Mouse (Mus musculus) gastrocnemius, adult 8-10 months (tissue): Measurements from ENCODE around the gene Grpel1. TPM values are rescaled to one million over a fixed set of nuclear protein-coding genes. Genes with fewer than 3 reads are reported as not detected.

Experiments
- DNase-seq, 2 experiments: peaks; one replicate each; pipeline ENCODE4 v3.0.0; 2022; ENCODE audit warnings: low spot score in 2 of 2
- total RNA-seq, 4 experiments: library from RNA; stranded (reverse); gene quantifications; 2 replicates each; pipeline ENCODE4 v1.2.4; 2022

Gene Grpel1
- total RNA-seq, 4 experiments from 2014 or later, result 31.2 to 35.5 (median 33.3) TPM

DNA sequence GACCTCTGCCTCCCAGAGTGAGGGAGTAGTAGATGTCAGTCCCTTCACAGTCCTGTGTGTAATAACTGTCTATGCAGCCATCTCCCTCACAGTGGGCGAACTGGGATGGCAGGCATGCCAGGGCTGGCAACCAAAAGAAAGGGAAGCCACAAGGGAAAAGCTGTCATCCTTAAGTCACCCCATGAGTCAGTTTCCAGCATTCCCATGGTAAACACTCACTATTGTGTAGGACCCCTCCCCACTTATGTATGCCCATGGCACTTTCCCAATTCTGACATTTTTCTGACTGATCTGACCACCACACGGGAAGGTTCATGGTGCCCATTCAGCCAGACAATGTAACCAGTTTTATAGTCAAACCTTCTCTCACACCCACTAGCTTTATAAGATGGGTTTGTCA is 4.1 kb upstream of the Grpel1 start:
- no peak for DNase-seq

DNA sequence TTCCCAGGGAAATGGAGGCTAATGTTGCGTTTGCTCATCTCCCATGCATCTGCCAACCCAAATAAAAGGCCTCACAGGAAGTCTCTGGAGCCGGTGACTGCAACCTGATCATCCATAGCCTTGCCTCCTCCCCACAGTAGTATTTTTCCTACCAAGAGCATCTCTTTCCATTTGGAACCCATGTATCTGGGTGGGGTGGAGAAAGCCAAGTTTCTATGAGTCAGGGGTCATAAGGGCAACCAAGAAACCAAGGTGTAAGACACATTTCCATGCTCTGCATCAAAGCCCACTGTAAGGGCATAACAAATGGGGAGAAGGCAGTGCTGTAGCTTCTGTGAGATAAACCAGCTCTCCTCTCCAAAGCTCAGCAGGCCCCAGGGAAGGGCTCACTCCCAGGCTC is 3.6 kb upstream of the Grpel1 start:
- DNase-seq, result no peak

DNA sequence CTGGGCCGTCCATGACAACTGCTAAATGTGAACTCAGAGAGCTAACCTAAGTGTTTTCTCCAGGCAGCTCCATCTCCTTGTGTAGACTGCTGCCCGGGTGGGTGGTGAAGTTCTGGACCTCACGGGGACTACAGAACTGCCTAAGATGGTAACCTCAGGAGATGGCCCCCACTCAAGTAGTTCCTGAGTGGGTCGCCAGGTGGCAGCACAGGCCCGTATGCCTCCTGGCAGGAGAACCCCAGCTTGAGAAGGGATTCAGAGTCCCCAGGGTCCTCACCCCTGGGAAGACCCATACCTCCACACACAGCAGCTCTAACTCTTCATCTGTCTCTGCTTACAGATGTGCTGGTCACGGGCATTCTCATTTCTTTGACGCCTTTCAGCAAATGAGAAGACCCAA is 2.0 kb upstream of the Grpel1 start:
- peak; percentile 56 to 64 for DNase-seq

DNA sequence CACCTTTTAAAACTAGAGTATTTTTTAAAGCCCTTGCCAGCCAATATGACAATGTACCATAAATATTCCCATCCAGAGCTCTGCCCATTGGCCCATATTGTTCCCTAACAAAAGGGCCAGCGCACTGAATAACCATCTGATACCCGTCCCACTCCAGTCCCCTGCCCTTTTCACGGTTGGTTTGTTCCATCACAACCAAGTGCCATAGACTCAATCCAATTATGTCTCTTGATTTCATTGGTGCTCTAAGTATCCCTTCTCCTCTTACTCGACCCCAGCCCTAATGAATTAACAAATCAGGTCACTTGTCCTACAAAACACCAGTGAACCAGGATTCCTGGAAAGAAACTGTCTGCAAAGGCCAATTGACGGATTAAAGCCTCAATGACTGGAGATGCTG is 1.4 kb upstream of the Grpel1 start:
- no peak for DNase-seq

DNA sequence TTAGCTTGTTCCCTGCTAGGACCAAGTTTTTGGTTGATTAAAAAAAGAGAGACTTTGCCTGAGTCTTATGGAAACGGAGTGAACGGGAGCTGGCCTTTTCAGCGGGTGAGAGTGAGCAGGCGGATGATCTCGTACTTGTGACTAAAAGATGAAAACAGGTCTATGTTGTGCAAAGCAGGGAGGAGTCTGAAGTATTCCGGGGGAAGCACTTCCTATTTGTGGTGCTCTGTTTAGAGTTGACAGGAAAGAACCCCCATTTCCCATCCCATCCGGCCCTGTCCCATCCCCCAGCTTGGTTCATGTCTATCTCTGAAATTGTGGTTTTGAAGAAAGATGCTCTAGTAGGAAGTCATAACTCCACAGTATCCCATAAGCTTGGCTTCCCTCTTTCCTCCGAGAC is 1.1 kb downstream of the Grpel1 start:
- no peak for DNase-seq

DNA sequence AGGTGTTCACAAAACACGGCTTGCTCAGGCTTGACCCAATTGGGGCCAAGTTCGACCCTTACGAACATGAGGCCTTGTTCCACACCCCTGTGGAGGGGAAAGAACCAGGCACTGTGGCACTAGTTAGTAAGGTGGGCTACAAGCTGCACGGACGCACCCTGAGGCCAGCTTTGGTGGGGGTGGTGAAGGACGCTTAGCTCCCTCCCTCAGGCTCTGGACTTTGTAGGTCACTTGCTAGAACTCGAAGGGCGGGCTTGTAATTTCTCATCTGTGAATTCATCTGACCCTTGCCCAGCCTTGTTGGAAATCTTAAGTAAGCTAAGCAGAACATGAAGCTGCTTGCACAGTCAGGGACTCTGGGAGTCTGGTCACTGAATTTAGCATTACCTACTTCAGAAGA is 6.4 kb downstream of the Grpel1 start:
- no peak for DNase-seq

DNA sequence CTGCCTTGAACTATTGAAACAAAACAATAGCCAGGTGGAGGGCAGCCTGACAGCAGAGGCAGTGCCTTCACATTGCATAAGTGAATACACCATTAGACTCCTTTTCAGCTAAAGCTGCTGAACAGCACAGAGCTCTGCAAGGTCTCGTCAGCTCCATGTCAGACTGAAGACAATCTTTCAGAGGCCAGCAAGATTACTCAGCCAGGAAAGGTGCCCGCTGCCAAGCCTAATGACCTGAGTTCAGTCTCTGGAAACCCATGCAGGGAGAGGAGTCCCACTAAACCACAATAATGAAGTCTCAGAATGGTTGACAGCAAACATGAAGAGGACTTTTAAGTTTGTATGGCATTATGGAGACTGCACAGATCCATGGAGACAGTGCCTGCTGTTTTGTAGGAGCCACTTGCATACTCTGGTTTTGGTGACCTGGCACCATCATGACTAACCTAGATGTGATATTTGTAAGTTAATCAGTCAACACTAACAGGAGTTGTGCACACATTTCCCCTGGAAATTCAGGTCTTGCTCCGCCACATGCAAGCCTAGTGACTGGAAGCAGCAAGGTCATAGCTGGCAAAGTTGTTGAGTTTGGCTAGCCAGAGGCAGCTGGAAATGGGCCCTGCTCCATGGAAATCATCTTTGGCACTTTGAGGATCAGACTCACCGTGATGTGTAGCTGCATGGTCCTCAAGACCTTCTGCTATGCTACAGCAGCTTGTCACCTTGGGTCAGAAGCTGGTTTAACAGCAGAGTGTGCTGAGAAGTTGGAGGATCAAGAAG is 8.3 kb downstream of the Grpel1 start:
- DNase-seq, result no peak

DNA sequence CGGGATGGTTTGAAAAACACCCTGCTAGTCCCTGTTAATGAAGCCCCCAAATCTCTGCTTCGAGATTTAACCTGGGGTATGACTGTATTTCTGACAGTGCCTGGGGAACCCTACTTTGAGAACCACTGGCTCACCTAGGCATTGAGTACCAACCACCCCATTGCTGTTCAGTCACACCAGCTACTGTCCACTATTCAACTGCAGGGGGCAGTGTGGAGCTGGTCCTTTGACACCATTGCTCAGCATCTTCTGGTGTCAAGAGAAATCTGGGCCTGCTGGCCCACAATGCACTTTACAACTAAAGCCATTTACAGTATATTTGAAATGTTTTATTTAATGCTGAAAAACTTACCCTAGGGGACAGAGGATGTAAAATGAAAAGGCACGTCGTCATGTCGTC is 9.5 kb downstream of the Grpel1 start:
- DNase-seq, result peak; percentile 33 to 54

DNA sequence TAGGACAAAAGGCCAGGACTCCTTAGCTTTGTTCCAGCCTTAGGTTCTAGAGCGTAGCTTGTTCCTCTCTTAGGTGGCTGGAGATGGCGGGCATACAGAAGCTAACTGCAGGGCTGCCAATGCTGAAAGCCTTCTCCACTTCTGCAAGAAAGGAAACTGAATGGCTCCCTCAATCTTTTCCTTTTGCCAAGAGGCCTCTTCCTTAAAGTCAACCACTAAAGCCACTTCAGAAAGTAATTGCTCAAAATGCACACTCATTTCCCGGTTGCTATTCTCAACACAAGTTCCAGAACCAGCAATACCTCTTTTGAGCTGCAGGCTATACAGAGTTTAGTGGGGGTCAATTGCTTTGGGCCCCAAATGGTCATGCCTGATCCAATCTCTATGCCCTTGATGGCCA is 12.7 kb downstream of the Grpel1 start:
- DNase-seq, result no peak

DNA sequence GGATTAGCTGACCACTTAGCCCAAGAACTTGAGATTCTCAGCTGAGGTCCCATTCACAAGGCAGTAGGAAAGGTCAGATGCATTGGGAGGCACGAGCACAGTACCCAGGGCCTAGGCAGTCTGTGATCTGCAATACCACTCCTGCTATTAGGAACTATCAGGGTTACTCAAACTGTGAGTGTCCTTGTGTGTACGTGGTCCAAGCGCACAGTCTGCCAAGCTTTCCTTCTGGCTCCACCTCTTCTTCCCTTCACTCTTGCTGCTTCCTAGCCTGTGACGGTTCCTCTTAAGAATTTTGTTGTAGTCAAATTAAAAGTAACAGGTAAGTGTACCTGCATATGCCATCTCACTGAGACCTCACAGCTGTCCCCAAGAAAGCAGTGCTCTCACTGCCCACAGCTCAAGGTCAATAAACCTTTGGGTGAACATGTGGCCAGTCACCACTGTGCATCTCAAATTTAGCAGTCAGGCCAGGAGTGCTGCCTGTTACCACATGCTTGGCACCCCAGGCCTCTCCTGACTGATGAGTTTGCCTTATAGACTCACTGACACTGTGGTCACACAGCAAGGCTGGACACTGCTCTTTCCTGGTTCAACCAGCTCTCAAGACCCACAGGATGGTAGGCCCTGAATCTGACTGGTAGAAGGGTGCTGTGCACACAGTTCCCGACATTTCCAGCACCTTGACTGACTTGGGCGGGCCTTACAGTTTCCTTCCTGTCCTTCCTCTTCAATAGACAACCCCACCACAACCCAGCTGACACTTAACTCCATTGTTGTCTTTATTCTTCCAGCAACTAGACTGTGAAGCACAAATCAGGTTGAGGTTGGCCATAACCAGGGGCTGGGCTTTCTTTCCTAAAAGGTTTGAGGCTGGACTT is 14.0 kb downstream of the Grpel1 start:
- DNase-seq, result peak in 1 of 2 experiments; percentile 47

DNA sequence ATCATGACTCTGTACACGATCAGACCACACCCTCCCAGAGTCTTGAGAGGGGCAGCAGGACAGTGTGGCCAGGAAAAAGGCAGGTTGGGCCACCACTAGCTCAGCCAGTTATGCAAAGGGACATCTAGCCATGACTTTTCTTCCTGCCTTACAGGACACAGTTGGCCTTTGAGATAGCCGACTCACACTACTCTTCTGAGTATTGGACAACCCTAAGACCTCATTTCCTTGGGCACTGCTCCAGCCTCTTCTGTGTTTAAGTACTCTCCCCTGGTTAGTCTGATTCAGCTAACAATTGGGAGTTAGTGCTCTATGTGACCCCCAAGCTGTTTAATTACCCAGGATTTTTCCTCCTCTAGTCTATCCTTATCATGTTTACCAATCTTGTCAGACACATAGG is 14.9 kb downstream of the Grpel1 start:
- DNase-seq, result no peak

DNA sequence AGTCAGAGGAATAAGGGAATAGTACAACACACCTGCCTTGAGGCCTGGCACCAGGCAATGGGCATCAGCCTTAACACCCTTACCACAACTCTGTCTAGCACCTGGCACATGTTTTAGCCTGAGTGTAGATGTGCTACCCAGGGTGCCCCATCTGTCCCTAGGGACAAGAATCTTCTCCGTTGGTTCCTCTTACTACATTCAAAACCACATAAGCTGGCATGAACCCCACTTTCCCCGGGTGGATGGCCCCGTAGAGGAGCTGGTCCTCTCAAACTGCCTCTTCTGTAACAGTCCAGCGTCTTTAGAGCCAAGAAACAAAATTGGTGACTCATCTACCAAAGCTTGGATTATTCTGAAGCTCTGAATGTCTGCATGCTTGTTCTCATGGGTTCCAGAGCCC is 15.6 kb downstream of the Grpel1 start:
- no peak for DNase-seq

DNA sequence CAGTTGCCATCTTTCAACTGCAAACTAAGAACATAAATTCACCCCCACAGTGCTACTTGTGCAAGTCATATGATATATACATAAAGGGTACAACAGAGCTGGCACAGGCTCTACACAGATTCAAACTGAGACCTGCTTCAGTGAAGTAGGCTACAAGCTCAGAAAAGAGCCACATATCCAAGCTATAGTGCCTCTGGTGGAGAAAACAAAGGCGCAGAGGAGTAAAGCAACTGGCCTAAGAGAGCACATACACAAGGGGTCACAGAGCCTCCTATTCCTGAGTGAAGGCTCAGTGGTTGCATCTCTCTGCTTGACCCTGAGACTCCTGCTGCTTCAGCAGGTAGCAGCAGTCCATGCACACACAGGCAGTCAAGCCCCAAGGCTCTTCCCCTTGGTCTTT is 16.3 kb downstream of the Grpel1 start:
- no peak for DNase-seq

DNA sequence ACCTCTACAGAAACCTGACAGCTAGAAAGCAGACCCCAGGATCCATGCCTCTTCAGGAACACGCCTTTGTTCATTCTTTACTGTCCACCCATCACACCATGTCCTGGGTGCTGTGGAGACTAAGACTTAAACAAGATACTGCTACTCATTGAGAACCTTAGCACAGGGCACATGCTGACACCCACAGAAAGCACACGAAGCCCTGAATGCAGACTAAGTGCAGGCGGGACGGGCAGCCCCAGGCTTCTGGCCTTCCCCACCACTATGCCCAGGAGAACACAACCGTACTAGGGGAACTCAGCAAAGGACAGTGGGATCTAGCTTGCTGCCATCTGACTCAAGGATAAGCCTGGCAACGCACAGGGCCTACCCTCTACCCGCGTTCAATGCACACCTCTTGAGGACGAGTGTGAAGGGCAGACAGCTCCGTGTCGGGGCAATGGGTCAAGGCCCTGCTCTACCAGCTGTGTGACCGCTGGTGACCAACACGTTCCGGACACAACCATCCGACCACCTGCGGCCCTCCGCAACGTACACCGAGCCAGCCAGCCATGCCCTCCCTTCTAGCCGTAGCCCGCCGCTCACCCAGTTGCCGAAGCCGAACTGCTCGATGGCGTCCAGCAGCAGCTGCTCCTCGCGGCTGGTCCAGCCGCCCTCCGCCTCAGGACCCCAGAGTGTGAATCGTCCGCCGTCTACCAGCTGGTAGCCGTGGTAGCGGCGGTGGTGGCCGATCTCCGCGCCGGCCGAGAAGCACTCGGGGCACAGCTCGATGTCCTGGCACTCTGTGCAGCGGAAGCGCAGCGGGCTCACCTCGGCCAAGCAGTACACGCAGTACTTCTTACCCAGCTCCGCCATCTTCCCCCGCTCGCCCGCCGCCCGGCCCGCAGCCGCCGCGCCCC is 18.7 kb downstream of the Grpel1 start:
- DNase-seq, result peak; percentile 23 to 47

DNA sequence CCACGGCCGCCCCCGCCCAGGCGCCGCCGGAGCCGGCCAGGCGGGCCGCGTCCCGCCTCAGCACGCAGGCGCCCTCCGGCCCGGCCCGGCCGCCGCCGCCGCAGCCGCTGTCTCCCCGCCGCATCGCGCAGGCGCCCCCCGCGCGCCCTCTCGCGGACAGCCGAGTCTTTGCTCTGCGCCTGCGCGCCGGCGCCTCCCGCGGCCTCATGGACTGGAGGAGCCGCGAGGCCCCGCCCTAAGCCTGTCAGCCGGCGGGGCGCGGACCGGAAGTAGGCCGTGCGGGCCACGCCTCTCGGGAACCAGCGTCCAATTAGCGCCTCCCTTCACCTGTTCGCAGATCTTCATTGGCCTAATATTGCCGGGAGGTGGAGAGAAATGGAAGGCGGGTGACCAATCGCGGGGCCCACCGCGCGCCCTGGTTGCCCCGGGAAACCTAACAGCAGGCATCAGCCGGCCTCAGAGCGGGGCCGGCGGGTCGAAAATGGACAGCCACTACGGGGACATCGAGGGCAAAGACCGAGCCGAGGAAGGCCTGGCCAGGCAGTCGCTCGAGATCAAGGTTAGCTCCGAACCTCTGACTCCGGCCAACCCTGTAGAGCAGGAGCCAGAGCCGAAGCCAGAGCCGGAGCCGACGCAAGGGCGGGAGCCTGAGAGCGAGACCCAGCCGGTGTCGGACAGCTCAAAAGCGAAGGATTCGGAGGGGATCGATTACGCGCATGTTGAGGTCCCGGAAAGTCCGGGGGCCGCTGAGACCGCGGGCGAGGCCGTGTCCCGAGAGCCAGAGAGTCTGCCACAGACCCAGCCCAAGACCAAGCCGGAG is 19.6 kb downstream of the Grpel1 start, which contains the start of the genes Tada2b and Ccdc96:
Gene Tada2b (minus strand): TSS at position 115 of the 820 bp plus-strand sequence.
Gene Ccdc96 (plus strand): TSS at position 418 of the 820 bp plus-strand sequence.
- DNase-seq, result peak; percentile 97 to 99

DNA sequence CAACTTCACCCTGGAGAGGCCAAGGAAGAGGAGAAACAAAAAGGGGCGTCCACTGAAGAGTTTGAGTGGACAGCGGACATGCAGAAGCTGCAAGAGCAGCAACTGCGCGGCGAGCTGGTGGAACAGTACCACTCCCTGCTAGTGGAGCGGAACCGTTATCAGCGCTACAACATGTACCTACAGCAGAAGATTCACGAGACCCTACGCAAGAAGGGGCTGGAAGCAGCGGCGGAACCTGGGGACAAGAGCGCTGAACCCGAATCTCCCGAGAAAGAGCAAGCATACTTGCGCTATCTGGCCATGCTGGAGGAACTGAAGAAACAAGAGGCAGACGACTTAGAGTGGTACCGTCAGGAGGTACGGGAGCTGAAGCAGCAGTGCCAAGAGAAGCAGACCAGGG is 20.5 kb downstream of the Grpel1 start:
- DNase-seq, result no peak

DNA sequence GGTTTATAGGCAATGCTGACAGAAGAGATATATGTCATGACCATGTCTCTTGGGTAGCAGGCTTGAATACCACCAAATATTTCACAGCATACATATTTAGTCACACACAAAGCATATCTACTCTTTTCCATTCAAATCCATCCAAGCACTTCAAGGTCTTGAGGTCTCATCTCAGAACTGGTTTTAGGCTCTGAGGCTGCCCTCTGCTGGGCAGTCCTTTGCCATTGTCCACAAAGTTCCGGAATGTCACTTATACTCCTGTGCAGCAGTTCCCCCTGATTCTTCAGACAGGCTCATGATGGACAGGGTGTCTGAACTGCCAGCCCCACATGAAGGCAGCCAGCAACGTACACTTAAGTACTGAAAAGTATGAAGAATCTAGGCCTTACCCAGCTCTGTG is 24.4 kb downstream of the Grpel1 start:
- DNase-seq, result no peak

DNA sequence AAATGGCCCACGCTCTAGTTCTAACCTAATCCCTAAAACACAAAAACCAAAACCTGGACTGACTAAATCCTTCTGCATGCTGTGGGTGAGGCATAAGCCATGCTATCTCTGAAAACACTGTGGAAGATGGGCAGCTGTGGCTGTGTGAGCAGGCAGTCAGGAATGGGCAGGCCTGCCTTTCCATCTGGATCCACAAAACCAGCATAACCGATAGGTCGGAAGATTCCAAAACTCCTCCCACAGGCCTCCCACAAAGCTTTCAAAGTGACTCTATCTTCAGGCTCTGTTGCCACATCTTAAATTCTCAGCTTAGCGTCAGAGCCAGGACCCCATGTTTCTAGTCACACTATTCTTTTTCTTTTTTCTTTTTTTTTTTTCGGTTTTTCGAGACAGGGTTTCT is 29.1 kb downstream of the Grpel1 start:
- DNase-seq, result no peak

DNA sequence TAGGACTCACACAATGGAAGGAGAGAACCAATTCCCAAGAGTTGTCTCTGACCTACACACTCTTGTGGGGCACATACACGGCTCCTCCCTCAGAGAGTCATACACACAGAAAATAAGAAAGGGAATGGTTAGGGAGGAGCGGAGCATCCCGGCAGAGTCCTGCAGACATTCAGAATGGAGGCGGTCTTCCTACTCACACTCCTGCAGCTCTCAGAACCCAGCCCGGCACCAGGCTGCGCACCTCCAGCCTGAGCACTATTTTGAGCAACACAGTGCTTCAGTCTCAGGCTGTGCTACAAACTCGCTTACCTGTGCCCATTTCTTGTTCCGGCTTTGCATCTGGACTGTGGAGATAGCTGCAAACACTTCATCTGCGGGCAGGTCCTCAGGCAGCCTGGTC is 29.9 kb downstream of the Grpel1 start:
- DNase-seq, result no peak

DNA sequence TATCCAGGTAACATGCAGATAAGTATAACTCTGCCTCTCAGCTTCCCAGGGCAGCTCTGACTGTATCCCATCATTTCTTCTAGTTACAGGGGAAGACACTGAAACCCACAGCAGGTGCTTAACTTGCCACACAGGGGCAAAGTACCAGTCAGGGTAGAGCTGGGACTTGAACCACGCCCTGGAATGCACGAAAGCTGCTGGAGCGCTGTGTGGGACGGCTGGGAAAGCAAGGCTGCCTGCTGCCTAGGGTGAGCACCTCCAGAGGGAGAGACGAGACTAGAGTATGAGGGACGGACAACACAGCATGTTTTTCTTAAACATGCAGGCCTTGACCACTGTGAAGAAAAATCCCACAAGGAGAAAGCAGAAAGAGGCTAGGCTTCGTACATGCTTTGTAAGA is 40.4 kb downstream of the Grpel1 start:
- DNase-seq, result no peak

DNA sequence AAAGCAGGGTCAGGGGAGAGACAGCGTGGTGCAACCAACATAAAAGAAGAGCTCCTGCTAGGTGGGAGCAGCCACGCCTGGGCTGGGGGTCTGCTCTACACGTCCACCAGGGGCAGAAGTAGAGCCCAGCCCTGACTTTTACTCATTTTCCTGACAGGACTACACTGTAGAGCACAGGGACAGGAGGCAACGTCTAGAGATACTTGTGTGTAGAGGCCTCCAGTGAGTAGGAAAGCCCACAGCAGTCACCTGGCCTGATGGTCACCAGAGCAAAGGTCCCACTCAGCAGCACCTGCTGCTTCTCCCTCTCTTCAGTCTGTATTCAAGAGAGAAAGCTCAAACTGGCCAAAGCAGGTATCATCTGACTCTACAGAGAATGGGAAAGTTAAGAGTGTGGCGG is 40.8 kb downstream of the Grpel1 start:
- no peak for DNase-seq
